Mouse (Mus musculus): ENCODE results near the gene Gm49383.

- TF ChIP-seq CTCF (IDR thresholded peaks at IDR 0.05; ENCODE audit: insufficient read depth, low read depth, low read length), result no peak
- TF ChIP-seq POLR2A (IDR thresholded peaks at IDR 0.05; ENCODE audit: insufficient read depth, low read depth, low read length), result no peak
Observed at GRCm38 (mm10) chr12:69238284-69238683, 41.4 kb upstream of the Gm49383 start.
